Mouse (Mus musculus) stomach, embryonic 14.5 days (tissue): Measurements from ENCODE around the gene Kbtbd7. TPM values are rescaled to one million over a fixed set of nuclear protein-coding genes. Genes with fewer than 3 reads are reported as not detected.

Experiments used
- ATAC-seq: fragments of 200-750 bp; cut with Nextera tagmentation; 2 replicates; pipeline ENCODE4 v1.8.0; 2017; ENCODE audit warnings: low read depth, moderate TSS enrichment; ENCODE audit not compliant: insufficient number of reproducible peaks, insufficient read depth, low FRiP score
- H3K27ac ChIP-seq: fragments of 300-500 bp; sonication (generic); 2 replicates; pipeline ENCODE4 v1.5.1; 2014; ENCODE audit warnings: mild to moderate bottlenecking, low read length, moderate library complexity, mixed read lengths
- H3K27me3 ChIP-seq: fragments of 300-500 bp; sonication (generic); 2 replicates; pipeline ENCODE4 v1.6.1; 2014; ENCODE audit warnings: low read length, control low read depth, mixed read lengths; ENCODE audit not compliant: control insufficient read depth, insufficient read depth
- H3K36me3 ChIP-seq: fragments of 300-500 bp; sonication (generic); 2 replicates; pipeline ENCODE4 v1.6.1; 2014; ENCODE audit warnings: mild to moderate bottlenecking, control low read depth, low read length, moderate library complexity, mixed read lengths; ENCODE audit not compliant: control insufficient read depth, insufficient read depth
- H3K4me1 ChIP-seq: fragments of 300-500 bp; sonication (generic); 2 replicates; pipeline ENCODE4 v1.6.1; 2014; ENCODE audit warnings: low read length, control low read depth, mixed read lengths; ENCODE audit not compliant: control insufficient read depth, insufficient read depth
- H3K4me2 ChIP-seq: fragments of 300-500 bp; sonication (generic); replicated peaks from 2 replicates; pipeline ENCODE4 v1.6.1; 2014; ENCODE audit warnings: low read depth, low read length, control low read depth
- H3K4me3 ChIP-seq: fragments of 300-500 bp; sonication (generic); 2 replicates; pipeline ENCODE4 v1.5.1; 2014; ENCODE audit warnings: low read depth, low read length, control low read depth
- H3K9ac ChIP-seq: fragments of 300-500 bp; sonication (generic); replicated peaks from 2 replicates; pipeline ENCODE4 v1.6.1; 2014; ENCODE audit warnings: low read depth, mild to moderate bottlenecking, control low read depth, low read length, moderate library complexity, mixed read lengths
- H3K9me3 ChIP-seq: fragments of 300-500 bp; sonication (generic); 2 replicates; pipeline ENCODE4 v1.6.1; 2016; ENCODE audit warnings: low read depth, low read length, control low read depth; ENCODE audit not compliant: control insufficient read depth
- WGBS: fragments of 180-500 bp; shearing (Covaris S2); extraction: QIAGEN DNeasy Blood & Tissue Kit; methylation state at CpG from one replicate; pipeline ENCODE4 v1.1.7; 2014; 5-methylcytosine and 5-hydroxymethylcytosine counted together
- polyA plus RNA-seq: library from polyadenylated mRNA; unstranded; fragments of >200 nt; fragmentation: Nextera tagmentation; extraction: Ambion mirVana; gene quantifications from 2 replicates; pipeline ENCODE4 v1.2.1, GENCODE M21; 2014

Gene Kbtbd7
- polyA plus RNA-seq, 1 experiment from 2014 or later, result 14.3 TPM

GRCm38 (mm10) chr14:79465623-79466022 is 39.3 kb downstream of the Kbtbd7 start:
- Histone ChIP-seq H3K9ac (no peak overlapping the region), H3K27me3 (no peaks in the 10 kb centered on the region), H3K27ac (no peak overlapping the region), H3K4me2 (no peak overlapping the region), H3K4me1 (no peaks in the 10 kb centered on the region), H3K9me3 (no peaks in the 10 kb centered on the region), H3K4me3 (no peak overlapping the region), H3K36me3 (peaks cover 58% of the 10 kb centered on the region)
- no peak for ATAC-seq
- WGBS, result 92% methylated on average over 1 of the region's 1 CpGs

GRCm38 (mm10) chr14:79467621-79468020 is 41.3 kb downstream of the Kbtbd7 start:
- Histone ChIP-seq H3K4me2 (no peak overlapping the region), H3K4me1 (no peaks in the 10 kb centered on the region), H3K9ac (no peak overlapping the region), H3K27me3 (no peaks in the 10 kb centered on the region), H3K27ac (no peak overlapping the region), H3K9me3 (no peaks in the 10 kb centered on the region), H3K36me3 (peaks cover 63% of the 10 kb centered on the region), H3K4me3 (no peak overlapping the region)
- ATAC-seq, result no peak
- WGBS, result 26% methylated on average over 3 of the region's 3 CpGs

- Histone ChIP-seq H3K4me3 (no peak overlapping the region), H3K4me1 (no peaks in the 10 kb centered on the region), H3K27ac (no peak overlapping the region), H3K9me3 (no peaks in the 10 kb centered on the region), H3K9ac (no peak overlapping the region), H3K36me3 (peaks cover 72% of the 10 kb centered on the region), H3K27me3 (no peaks in the 10 kb centered on the region), H3K4me2 (no peak overlapping the region)
- no peak for ATAC-seq
- 94% methylated on average over 2 of the region's 2 CpGs for WGBS
Measured at GRCm38 (mm10) chr14:79473384-79473783, 47.1 kb downstream of the Kbtbd7 start.

Other genes with a start within 250 kb of the Kbtbd7 start
- not detected in 2 replicates for gene Zfp957, start 179.1 kb upstream of the Kbtbd7 start, polyA plus RNA-seq
- gene Rgcc, start 124.9 kb upstream of the Kbtbd7 start, polyA plus RNA-seq, result 46.5 and 49.8 TPM in 2 replicates
- 41.0 and 47.7 TPM in 2 replicates for gene Naa16, start 35.7 kb upstream of the Kbtbd7 start, polyA plus RNA-seq
- 9.6 and 9.8 TPM in 2 replicates for gene Mtrf1, start 28.7 kb upstream of the Kbtbd7 start, polyA plus RNA-seq
- gene Kbtbd6, start 25.3 kb downstream of the Kbtbd7 start, polyA plus RNA-seq, result 2.8 and 3.0 TPM in 2 replicates
- gene Elf1, start 54.7 kb downstream of the Kbtbd7 start, polyA plus RNA-seq, result 25.8 and 27.6 TPM in 2 replicates
- gene Wbp4, start 55.0 kb downstream of the Kbtbd7 start, polyA plus RNA-seq, result 43.6 and 50.3 TPM in 2 replicates
- 121 and 127 TPM in 2 replicates for gene Sugt1, start 161.2 kb downstream of the Kbtbd7 start, polyA plus RNA-seq
- 1.3 and 2.9 TPM in 2 replicates for gene Cnmd, start 235.7 kb downstream of the Kbtbd7 start, polyA plus RNA-seq